ENCODE assay signal across 31 mouse cellular contexts in genomic region chr8:78442781-78443180, GRCm38 (mm10). TPM values are rescaled to one million over a fixed set of nuclear protein-coding genes. Genes with fewer than 3 reads are reported as not detected.
"Had no signal": no experiment of that assay in that cellular context is flagged by ENCODE, and none has a peak within 500 bp of the region (broad histone marks: within the 10 kb centered on the region; RNA-seq: fewer than 3 reads in every experiment).

No protein-coding gene starts in this region.

- H3K36me3 ChIP-seq: heart, embryonic 13.5 days; heart, embryonic 15.5 days; hindbrain, embryonic 13.5 days; hindbrain, embryonic 15.5 days; kidney, embryonic 15.5 days; limb, embryonic 12.5 days; liver, embryonic 13.5 days had no signal

- H3K27ac ChIP-seq: heart, adult 2 months; heart, embryonic 13.5 days; heart, embryonic 15.5 days; hindbrain, embryonic 13.5 days; hindbrain, embryonic 15.5 days; hindbrain, postnatal 0 days; kidney, embryonic 15.5 days; kidney, postnatal 0 days; limb, embryonic 12.5 days; liver, embryonic 13.5 days had no signal

- ATAC-seq: hindbrain, postnatal 0 days; intestine, embryonic 16.5 days had no signal

- H3K4me2 ChIP-seq: heart, embryonic 11.5 days; heart, embryonic 13.5 days; heart, embryonic 15.5 days; hindbrain, embryonic 13.5 days; hindbrain, embryonic 15.5 days; kidney, embryonic 15.5 days; limb, embryonic 12.5 days; liver, embryonic 11.5 days; liver, embryonic 13.5 days had no signal

- H3K9me3 ChIP-seq: heart, embryonic 13.5 days; heart, embryonic 15.5 days; hindbrain, embryonic 13.5 days; hindbrain, embryonic 15.5 days; kidney, embryonic 15.5 days; limb, embryonic 12.5 days; liver, embryonic 13.5 days had no signal

- DNase-seq: gastrocnemius, postnatal 14 days; gastrocnemius, postnatal 36 days; heart, adult 11 months; heart, adult 2 months; heart, postnatal 14 days; heart, postnatal 36 days; kidney, adult 11 months; kidney, adult 2 months; kidney, adult 9 months; kidney, postnatal 14 days; kidney, postnatal 36 days; layer of hippocampus, adult 9-11 months; layer of hippocampus, postnatal 36 days; left cerebral cortex, postnatal 4 days; liver; liver, embryonic 13.5 days had no signal

- H3K9ac ChIP-seq: heart, embryonic 13.5 days; heart, embryonic 15.5 days; hindbrain, embryonic 13.5 days; hindbrain, embryonic 15.5 days; kidney, embryonic 15.5 days; limb, embryonic 12.5 days; liver, embryonic 13.5 days had no signal

- H3K4me3 ChIP-seq: heart, adult 2 months; heart, embryonic 13.5 days; heart, embryonic 15.5 days; hindbrain, embryonic 13.5 days; hindbrain, embryonic 15.5 days; kidney, embryonic 15.5 days; limb, embryonic 12.5 days; liver, embryonic 13.5 days had no signal

- H3K4me1 ChIP-seq: liver, embryonic 13.5 days had no signal

RNA-seq across cellular contexts. Expression of gene Pou4f2, which starts 6.3 kb away (rescaled TPM):
- polyA plus RNA-seq: gonadal fat pad, adult 2 months; heart, adult 2 months; heart, embryonic 11.5 days; heart, embryonic 13.5 days; heart, embryonic 15.5 days; heart, postnatal 0 days; intestine, embryonic 14.5 days; intestine, embryonic 16.5 days; kidney, adult 2 months; kidney, embryonic 15.5 days; kidney, postnatal 0 days; large intestine, adult 2 months; limb, embryonic 12.5 days; liver, embryonic 11.5 days; liver, embryonic 13.5 days had no signal
